Mouse (Mus musculus) liver, embryonic 14.5 days (tissue): Measurements from ENCODE around the gene Lrrc4c.

Experiments used
- CTCF ChIP-seq: IDR thresholded peaks from 2 replicates; pipeline ENCODE4 v1.5.1; 2016; ENCODE audit warnings: antibody characterized with exemption, low read depth, control low read depth
- EP300 ChIP-seq: IDR thresholded peaks from 2 replicates; pipeline ENCODE4 v1.6.1; 2016; ENCODE audit warnings: antibody characterized with exemption, low read depth

DNA sequence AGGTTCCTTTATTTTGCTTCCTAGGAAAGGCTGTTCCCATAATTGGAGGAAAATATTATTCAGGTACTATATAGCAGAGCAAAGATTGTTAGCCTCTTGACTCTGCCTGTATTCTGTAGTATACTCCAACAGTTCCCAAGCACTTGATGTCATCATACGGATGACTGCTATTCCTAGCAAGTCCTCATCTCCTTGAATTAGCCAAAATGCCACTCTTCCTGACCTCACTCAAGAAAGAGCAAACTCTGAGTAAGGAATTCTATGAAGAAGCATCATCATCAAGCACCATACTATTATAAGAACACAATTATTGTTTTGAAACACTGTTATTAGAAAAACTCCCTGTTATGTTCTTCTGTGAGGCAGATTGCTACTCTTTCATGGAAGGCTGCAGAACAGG lies 1228.0 kb downstream of the Lrrc4c start:
- no peak for TF ChIP-seq CTCF
- no peak for TF ChIP-seq EP300
